23 mouse cellular contexts compared by ENCODE assay signal in the genomic region with DNA sequence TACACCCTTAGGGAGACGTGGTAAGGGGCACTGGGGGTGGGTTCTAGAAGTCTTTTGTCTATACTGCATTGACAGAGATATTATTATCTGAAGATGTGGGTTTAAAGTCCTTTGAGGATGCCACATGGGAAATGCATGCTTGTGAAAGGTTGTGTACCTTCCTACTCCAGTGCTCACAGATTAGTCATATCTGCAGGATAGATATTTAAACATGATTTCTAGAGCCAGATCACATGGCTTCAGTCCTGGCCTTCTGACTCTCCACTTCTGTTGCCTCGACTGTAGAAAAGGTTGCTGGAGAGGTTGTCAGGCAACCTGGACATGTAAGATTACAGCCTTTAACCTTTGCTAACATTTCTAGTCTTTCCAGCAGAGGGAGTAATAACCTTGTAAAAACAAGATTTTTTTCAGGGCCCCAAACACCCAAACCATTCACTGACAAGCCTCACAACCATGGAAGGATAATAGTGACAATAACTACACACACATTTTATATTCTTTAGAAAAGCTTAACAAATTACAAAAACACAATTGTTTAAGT.
DNase-seq lines count a peak whose midpoint lies in the region; ATAC-seq and TF ChIP-seq lines count a peak whose summit lies in the region.
"Had no signal": no experiment of that assay in that cellular context is flagged by ENCODE, and none has a peak within 500 bp of the region (broad histone marks: within the 10 kb centered on the region; RNA-seq: fewer than 3 reads in every experiment).

No protein-coding gene starts in this region.

- TF ChIP-seq CTCF in kidney, postnatal 0 days (IDR thresholded peaks at IDR 0.05; ENCODE audit: low read depth) = peak; percentile 47; the same call in 1 of the 2 replicates
- TF ChIP-seq CTCF in intestine, postnatal 0 days (IDR thresholded peaks at IDR 0.05; ENCODE audit: low read depth) = peak; percentile 49

- no peak for ATAC-seq in kidney, postnatal 0 days (replicated peaks; ENCODE audit: low FRiP score, low read depth)
- peak; percentile 61 for ATAC-seq in intestine, postnatal 0 days
- ATAC-seq: forebrain, embryonic 15.5 days had no signal

- no peak overlapping the region for H3K9ac ChIP-seq in kidney, postnatal 0 days (ENCODE audit: low read depth, low read length)
- no peak overlapping the region for H3K9ac ChIP-seq in intestine, postnatal 0 days (ENCODE audit: low read depth, low read length)
- H3K9ac ChIP-seq: embryonic facial prominence, embryonic 12.5 days; forebrain, embryonic 15.5 days; heart, embryonic 12.5 days; hindbrain, embryonic 14.5 days; neural tube, embryonic 12.5 days had no signal

- no peak overlapping the region for H3K4me2 ChIP-seq in kidney, postnatal 0 days (ENCODE audit: low read length)
- no peak overlapping the region for H3K4me2 ChIP-seq in intestine, postnatal 0 days (replicated peaks; ENCODE audit: low read depth)
- H3K4me2 ChIP-seq: embryonic facial prominence, embryonic 12.5 days; forebrain, embryonic 15.5 days; heart, embryonic 12.5 days; hindbrain, embryonic 14.5 days; neural tube, embryonic 12.5 days had no signal

- 55% methylated on average over 2 of the region's 2 CpGs for WGBS in kidney, postnatal 0 days
- 34% methylated on average over 2 of the region's 2 CpGs for WGBS in intestine, postnatal 0 days

- no peaks in the 10 kb centered on the region for H3K36me3 ChIP-seq in kidney, postnatal 0 days (ENCODE audit: insufficient read depth, low read length)
- H3K36me3 ChIP-seq in intestine, postnatal 0 days (ENCODE audit: control insufficient read depth, insufficient read depth) = no peaks in the 10 kb centered on the region
- H3K36me3 ChIP-seq: embryonic facial prominence, embryonic 12.5 days; forebrain, embryonic 15.5 days; heart, embryonic 12.5 days; neural tube, embryonic 12.5 days had no signal

- intact Hi-C loops in left cerebral cortex, postnatal 4 days (cut with DNase I) = no loop called here

- no peaks in the 10 kb centered on the region for H3K27me3 ChIP-seq in kidney, postnatal 0 days (ENCODE audit: insufficient read depth, low read length)
- H3K27me3 ChIP-seq in intestine, postnatal 0 days (replicated peaks; ENCODE audit: control insufficient read depth, insufficient read depth, low read length) = no peaks in the 10 kb centered on the region
- H3K27me3 ChIP-seq: embryonic facial prominence, embryonic 12.5 days; forebrain, embryonic 15.5 days; heart, embryonic 12.5 days; neural tube, embryonic 12.5 days had no signal

- H3K9me3 ChIP-seq in kidney, postnatal 0 days (replicated peaks; ENCODE audit: low read length) = no peaks in the 10 kb centered on the region
- no peaks in the 10 kb centered on the region for H3K9me3 ChIP-seq in intestine, postnatal 0 days (ENCODE audit: control insufficient read depth)
- H3K9me3 ChIP-seq: embryonic facial prominence, embryonic 12.5 days; forebrain, embryonic 15.5 days; heart, embryonic 12.5 days; neural tube, embryonic 12.5 days had no signal

- H3K27ac ChIP-seq in kidney, postnatal 0 days = no peak overlapping the region
- no peak overlapping the region for H3K27ac ChIP-seq in intestine, postnatal 0 days (ENCODE audit: low read depth, low read length)
- H3K27ac ChIP-seq: embryonic facial prominence, embryonic 12.5 days; forebrain, embryonic 15.5 days; hindbrain, embryonic 14.5 days; neural tube, embryonic 12.5 days had no signal

- DNase-seq in kidney, postnatal 0 days (ENCODE audit: low spot score) = no peak
- DNase-seq in kidney, adult 11 months = no peak
- DNase-seq in thymus, postnatal 14 days = peak; percentile 11
- no peak for DNase-seq in thymus, postnatal 4 days
- DNase-seq in left cerebral cortex, postnatal 4 days = no peak
- DNase-seq in left cerebral cortex, adult 8-10 months (ENCODE audit: low spot score in 2 of 2) = no peak
- DNase-seq: adrenal gland, adult 8-10 months; cerebellum, adult 8-10 months; heart, postnatal 14 days; kidney, adult 8-10 months; kidney, postnatal 4 days; liver; lung, adult 18-20 months; lung, postnatal 36 days; right cerebral cortex, postnatal 4 days; thymus, adult 2 months had no signal

- H3K4me3 ChIP-seq in kidney, postnatal 0 days (replicated peaks; ENCODE audit: low read depth, low read length) = no peak overlapping the region
- H3K4me3 ChIP-seq in intestine, postnatal 0 days (ENCODE audit: low read depth, low read length) = no peak overlapping the region
- H3K4me3 ChIP-seq: embryonic facial prominence, embryonic 12.5 days; erythroblast, embryonic 14.5 days; forebrain, embryonic 15.5 days; heart, embryonic 12.5 days; neural tube, embryonic 12.5 days had no signal

- H3K4me1 ChIP-seq in kidney, postnatal 0 days (replicated peaks; ENCODE audit: insufficient read depth, low read length) = 0 out of 2 replicates have a peak, but pooled peaks cover 3% of the 10 kb centered on the region
- no peaks in the 10 kb centered on the region for H3K4me1 ChIP-seq in intestine, postnatal 0 days (replicated peaks; ENCODE audit: control insufficient read depth, insufficient read depth, low read length)
- H3K4me1 ChIP-seq: embryonic facial prominence, embryonic 12.5 days; heart, embryonic 12.5 days had no signal
